Mouse (Mus musculus) megakaryocyte, embryonic 14.5 days (primary cell): ENCODE measurements around the gene Kdm6b.

Experiments
- FLI1 ChIP-seq: IDR thresholded peaks from 2 replicates; pipeline ENCODE4 v1.6.1; 2012; ENCODE audit warnings: low read length, inconsistent platforms, mixed read lengths
- GATA1 ChIP-seq: IDR thresholded peaks from 3 replicates; pipeline ENCODE4 v1.6.1; 2012; ENCODE audit warnings: mixed read lengths, low read length, inconsistent platforms, borderline replicate concordance

GRCm38 (mm10) chr11:69398059-69398458 lies 15.4 kb downstream of the Kdm6b start, which contains the start of gene Tmem88:
- TF ChIP-seq GATA1 = no peak
- TF ChIP-seq FLI1 = no peak
